Comparison of ENCODE assay signal across 9 mouse cellular contexts in the genomic region with DNA sequence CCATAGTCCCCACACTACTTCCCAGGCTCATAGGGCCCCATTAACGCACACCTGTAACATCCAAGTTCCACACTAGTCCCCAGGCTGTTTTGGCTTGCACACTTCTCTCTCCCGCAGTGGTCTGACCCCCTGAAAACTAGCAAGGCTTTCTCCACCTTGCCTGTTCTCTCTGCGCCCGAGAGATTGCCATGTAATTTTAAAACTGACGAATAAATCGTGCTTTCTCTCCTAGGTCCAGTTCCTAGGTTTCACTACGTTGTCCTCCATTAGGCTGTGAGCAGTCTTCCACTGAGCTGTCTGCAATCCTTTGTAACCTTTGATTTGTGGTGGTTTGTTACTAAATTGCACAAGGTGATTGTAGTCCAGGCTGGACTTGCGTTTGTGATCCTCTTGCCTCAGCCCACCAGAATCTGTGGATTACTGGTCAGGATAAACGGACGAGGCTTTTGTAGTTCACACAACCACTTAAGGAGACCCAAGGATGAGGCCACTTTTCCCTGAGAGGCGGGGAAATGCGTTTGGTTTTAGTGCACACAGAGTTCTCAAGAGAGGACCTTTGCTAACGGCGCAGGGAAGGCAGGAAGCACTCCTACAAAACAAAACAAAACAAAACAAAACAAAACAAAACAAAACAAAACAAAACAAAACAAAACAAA. TPM values are rescaled to one million over a fixed set of nuclear protein-coding genes. Genes with fewer than 3 reads are reported as not detected.
DNase-seq lines count a peak whose midpoint lies in the region; ATAC-seq and TF ChIP-seq lines count a peak whose summit lies in the region.
"Not testable (repeated sequence)": the region's sequence is repeated elsewhere in the genome, so short reads cannot be mapped to it uniquely, and the experiment has no call there.
"Had no signal": no experiment of that assay in that cellular context is flagged by ENCODE, and none has a peak within 500 bp of the region (broad histone marks: within the 10 kb centered on the region; RNA-seq: fewer than 3 reads in every experiment).

No protein-coding gene starts in this region.

- not testable (repeated sequence) for H3K4me1 ChIP-seq in ES-E14 (ENCODE audit: control insufficient read depth in 2 of 2, insufficient read depth in 2 of 2, low read length in 2 of 2, poor library complexity in 1 of 2); embryonic facial prominence, embryonic 11.5 days (ENCODE audit: control insufficient read depth, insufficient read depth, low read length); hindbrain, embryonic 13.5 days (replicated peaks); midbrain, postnatal 0 days (ENCODE audit: insufficient read depth, low read length)
- H3K4me1 ChIP-seq in liver, embryonic 16.5 days (ENCODE audit: control insufficient read depth, low read depth, low read length): peaks cover 12% of the 10 kb centered on the region

- not testable (repeated sequence) for ATAC-seq in embryonic facial prominence, embryonic 11.5 days (replicated peaks; ENCODE audit: insufficient number of reproducible peaks, low FRiP score, low TSS enrichment, low read depth); hindbrain, embryonic 13.5 days (ENCODE audit: low FRiP score); liver, embryonic 16.5 days (ENCODE audit: low read depth); midbrain, postnatal 0 days (ENCODE audit: low FRiP score)

- H3K9me3 ChIP-seq in ES-E14 (ENCODE audit: control insufficient read depth, insufficient read depth, low read depth, low read length); embryonic facial prominence, embryonic 11.5 days (replicated peaks; ENCODE audit: control insufficient read depth, low read length); hindbrain, embryonic 13.5 days; liver, embryonic 16.5 days (replicated peaks; ENCODE audit: control insufficient read depth, low read length); midbrain, postnatal 0 days (ENCODE audit: low read length): not testable (repeated sequence)

- in situ Hi-C loops in ES-E14 (cut with MboI; ENCODE audit: low sequenced_read_pairs in 2 of 2, unreplicated experiment in 2 of 2): not testable (repeated sequence)

- DNase-seq in ES-E14 (ENCODE audit: low read depth, low spot score); gastrocnemius, adult 2 months; layer of hippocampus, adult 2 months (ENCODE audit: low spot score in 2 of 2); midbrain, postnatal 0 days (ENCODE audit: low spot score): not testable (repeated sequence)
- DNase-seq in embryonic facial prominence, embryonic 11.5 days (ENCODE audit: low spot score): peak; percentile 39
- peak; percentile 42 for DNase-seq in testis, postnatal 10 days (ENCODE audit: low spot score)

- WGBS in embryonic facial prominence, embryonic 11.5 days: 12% methylated on average over 14 of the region's 14 CpGs
- WGBS in hindbrain, embryonic 13.5 days: 17% methylated on average over 14 of the region's 14 CpGs
- 19% methylated on average over 14 of the region's 14 CpGs for whole genome bisulfite sequencing in liver, embryonic 16.5 days (ENCODE audit: insufficient replicate concordance)
- 13% methylated on average over 14 of the region's 14 CpGs for WGBS in midbrain, postnatal 0 days

- not testable (repeated sequence) for H3K36me3 ChIP-seq in ES-E14 (ENCODE audit: control insufficient read depth, insufficient read depth, low read length, poor library complexity, severe bottlenecking); embryonic facial prominence, embryonic 11.5 days (replicated peaks; ENCODE audit: control insufficient read depth, insufficient read depth, low read depth, low read length); hindbrain, embryonic 13.5 days; liver, embryonic 16.5 days (ENCODE audit: control insufficient read depth, insufficient read depth); midbrain, postnatal 0 days (ENCODE audit: insufficient read depth, low read length)

- H3K4me2 ChIP-seq in embryonic facial prominence, embryonic 11.5 days (ENCODE audit: low read depth, low read length): peak overlapping the region; percentile 85
- peak overlapping the region; percentile 77 for H3K4me2 ChIP-seq in hindbrain, embryonic 13.5 days
- H3K4me2 ChIP-seq in liver, embryonic 16.5 days (ENCODE audit: low read depth, low read length): peak overlapping the region; percentile 86
- peak overlapping the region; percentile 62 for H3K4me2 ChIP-seq in midbrain, postnatal 0 days (ENCODE audit: low read depth, low read length, poor library complexity, severe bottlenecking)

- H3K27me3 ChIP-seq in embryonic facial prominence, embryonic 11.5 days (ENCODE audit: control insufficient read depth, insufficient read depth, low read length); hindbrain, embryonic 13.5 days; liver, embryonic 16.5 days (ENCODE audit: control insufficient read depth, insufficient read depth, low read depth, low read length); midbrain, postnatal 0 days (ENCODE audit: insufficient read depth, low read length): not testable (repeated sequence)

- H3K9ac ChIP-seq in ES-E14 (ENCODE audit: insufficient read depth, low read depth, low read length, poor library complexity, severe bottlenecking): peak overlapping the region; percentile 46; the same call in 1 of the 2 replicates
- H3K9ac ChIP-seq in embryonic facial prominence, embryonic 11.5 days (replicated peaks; ENCODE audit: low read length): peak overlapping the region; percentile 35
- H3K9ac ChIP-seq in hindbrain, embryonic 13.5 days: peak overlapping the region; percentile 55; the same call in 1 of the 2 replicates
- H3K9ac ChIP-seq in liver, embryonic 16.5 days (ENCODE audit: low read depth, low read length): peak overlapping the region; percentile 66
- not testable (repeated sequence) for H3K9ac ChIP-seq in midbrain, postnatal 0 days (replicated peaks; ENCODE audit: low read length, poor library complexity, severe bottlenecking)

- not testable (repeated sequence) for TF ChIP-seq CTCF in gastrocnemius, adult 2 months (IDR thresholded peaks at IDR 0.05); layer of hippocampus, adult 2 months (conservative IDR thresholded peaks at IDR 0.05); midbrain, postnatal 0 days (IDR thresholded peaks at IDR 0.05)

- intact Hi-C loops in gastrocnemius, adult 2 months (cut with DNase I): loop anchor here (2.0 kb wide), 1 partner anchor 36 kb away; no protein-coding TSS in a partner anchor

- not testable (repeated sequence) for H3K27ac ChIP-seq in ES-E14 (ENCODE audit: insufficient read depth, low read depth, low read length, poor library complexity, severe bottlenecking); embryonic facial prominence, embryonic 11.5 days (replicated peaks; ENCODE audit: low read depth, low read length); gastrocnemius, adult 2 months; hindbrain, embryonic 13.5 days; layer of hippocampus, adult 2 months; liver, embryonic 16.5 days (ENCODE audit: low read length); midbrain, postnatal 0 days (ENCODE audit: low read depth, low read length)

- peak overlapping the region; percentile 66 to 67 for H3K4me3 ChIP-seq in ES-E14 (ENCODE audit: insufficient read depth in 1 of 2, low read depth in 1 of 2, low read length in 2 of 2, poor library complexity in 1 of 2, severe bottlenecking in 1 of 2)
- peak overlapping the region; percentile 52 for H3K4me3 ChIP-seq in embryonic facial prominence, embryonic 11.5 days (ENCODE audit: low read depth, low read length)
- peak overlapping the region; percentile 74 for H3K4me3 ChIP-seq in gastrocnemius, adult 2 months
- H3K4me3 ChIP-seq in hindbrain, embryonic 13.5 days: peak overlapping the region; percentile 51
- H3K4me3 ChIP-seq in layer of hippocampus, adult 2 months: peak overlapping the region; percentile 58
- H3K4me3 ChIP-seq in liver, embryonic 16.5 days (ENCODE audit: low read depth, low read length): peak overlapping the region; percentile 66
- H3K4me3 ChIP-seq in midbrain, postnatal 0 days (ENCODE audit: low read depth, low read length): peak overlapping the region; percentile 47

RNA-seq across cellular contexts. Expression of a gene that starts 28.2 kb away (rescaled TPM):
- total RNA-seq in ES-E14 (2012; rRNA removed): 1.0 and 1.2 TPM in 2 replicates
- 1.2 and 1.5 TPM in 2 replicates for polyA plus RNA-seq in embryonic facial prominence, embryonic 11.5 days (2014; fragmentation: Nextera tagmentation; extraction: Ambion mirVana)
- 100 to 1,000 TPM; 590 to 675 TPM for total RNA-seq in gastrocnemius, adult 2 months (2021)
- 0.89 and 0.92 TPM in 2 replicates for polyA plus RNA-seq in hindbrain, embryonic 13.5 days (2015; fragmentation: Nextera tagmentation; extraction: Ambion mirVana)
- total RNA-seq in layer of hippocampus, adult 2 months (2021): under 1 TPM in 1 of 2 experiments, not detected in 1; 0.23 TPM
- 9.2 and 12.0 TPM in 2 replicates for polyA plus RNA-seq in liver, embryonic 16.5 days (2015; fragmentation: Nextera tagmentation; extraction: Ambion mirVana)
- total RNA-seq in midbrain, postnatal 0 days (2014; rRNA removed): 2.0 and 2.1 TPM in 2 replicates
- polyA plus RNA-seq in midbrain, postnatal 0 days (2015; fragmentation: Nextera tagmentation; extraction: Ambion mirVana): 2.0 and 2.7 TPM in 2 replicates

RNA-seq across cellular contexts. Expression of a gene that starts 44.6 kb away (rescaled TPM):
- not detected in 2 replicates for total RNA-seq in ES-E14 (2012; rRNA removed)
- not detected in 2 replicates for polyA plus RNA-seq in embryonic facial prominence, embryonic 11.5 days (2014; fragmentation: Nextera tagmentation; extraction: Ambion mirVana)
- total RNA-seq in gastrocnemius, adult 2 months (2021): not detected
- not detected in 2 replicates for polyA plus RNA-seq in hindbrain, embryonic 13.5 days (2015; fragmentation: Nextera tagmentation; extraction: Ambion mirVana)
- not detected for total RNA-seq in layer of hippocampus, adult 2 months (2021)
- polyA plus RNA-seq in liver, embryonic 16.5 days (2015; fragmentation: Nextera tagmentation; extraction: Ambion mirVana): not detected in 2 replicates
- not detected in 2 replicates for total RNA-seq in midbrain, postnatal 0 days (2014; rRNA removed)
- not detected in 2 replicates for polyA plus RNA-seq in midbrain, postnatal 0 days (2015; fragmentation: Nextera tagmentation; extraction: Ambion mirVana)
- total RNA-seq: gastrocnemius, postnatal 10 days had no signal

Comparison
In these comparisons a context has a peak if more than half of its experiments do, and no peak if none do; other contexts are left out.
1. RNA of a gene that starts 28.2 kb away (total RNA-seq): 590 to 675 TPM in gastrocnemius, adult 2 months; 2.0 to 2.1 TPM in midbrain, postnatal 0 days, 1.0 to 1.2 TPM in ES-E14 and 0.23 TPM in layer of hippocampus, adult 2 months; every median in the first group is over 100 times any median in the second.
2. Peak in every context shown above with its lines, with median percentiles within 50 percentile points of each other: H3K4me3 ChIP-seq and H3K4me2 ChIP-seq.